Mouse (Mus musculus): ENCODE data around the gene Fchsd2. TPM values are rescaled to one million over a fixed set of nuclear protein-coding genes. Genes with fewer than 3 reads are reported as not detected.

Fchsd2 gene
- polyA plus RNA-seq, 1 experiment from 2014 or later, result 37.6 TPM

GRCm38 (mm10) chr7:101282721-101283120 lies 190.1 kb downstream of the Fchsd2 start:
- H3K27ac ChIP-seq (replicated peaks), result no peak overlapping the region
- H3K9me3 ChIP-seq, result no peaks in the 10 kb centered on the region
- no peaks in the 10 kb centered on the region for H3K4me1 ChIP-seq
- no peak overlapping the region for H3K4me2 ChIP-seq (replicated peaks)
- WGBS, result 91% methylated on average over 3 of the region's 3 CpGs
- no peak for ATAC-seq (ENCODE audit: low FRiP score, low read depth)
- no peak overlapping the region for H3K4me3 ChIP-seq
- no peak overlapping the region for H3K9ac ChIP-seq (replicated peaks)
- no peaks in the 10 kb centered on the region for H3K27me3 ChIP-seq
- peaks cover 69% of the 10 kb centered on the region for H3K36me3 ChIP-seq

GRCm38 (mm10) chr7:101284504-101284903 lies 191.8 kb downstream of the Fchsd2 start:
- H3K4me3 ChIP-seq, result no peak overlapping the region
- no peak overlapping the region for H3K4me2 ChIP-seq (replicated peaks)
- no peak overlapping the region for H3K9ac ChIP-seq (replicated peaks)
- no peak for ATAC-seq (ENCODE audit: low FRiP score, low read depth)
- no peaks in the 10 kb centered on the region for H3K27me3 ChIP-seq
- H3K27ac ChIP-seq (replicated peaks), result no peak overlapping the region
- WGBS, result 94% methylated on average over 1 of the region's 1 CpGs
- no peaks in the 10 kb centered on the region for H3K9me3 ChIP-seq
- no peaks in the 10 kb centered on the region for H3K4me1 ChIP-seq
- peaks cover 57% of the 10 kb centered on the region for H3K36me3 ChIP-seq

GRCm38 (mm10) chr7:101286891-101287290 lies 194.2 kb downstream of the Fchsd2 start:
- H3K27ac ChIP-seq (replicated peaks), result no peak overlapping the region
- H3K4me2 ChIP-seq (replicated peaks), result no peak overlapping the region
- no peaks in the 10 kb centered on the region for H3K9me3 ChIP-seq
- no peak overlapping the region for H3K4me3 ChIP-seq
- H3K4me1 ChIP-seq, result no peaks in the 10 kb centered on the region
- H3K9ac ChIP-seq (replicated peaks), result no peak overlapping the region
- no peak for ATAC-seq (ENCODE audit: low FRiP score, low read depth)
- WGBS, result 80% methylated on average over 4 of the region's 4 CpGs
- H3K27me3 ChIP-seq, result no peaks in the 10 kb centered on the region
- peaks cover 56% of the 10 kb centered on the region for H3K36me3 ChIP-seq

- 92% methylated on average over 2 of the region's 2 CpGs for WGBS
- ATAC-seq (ENCODE audit: low FRiP score, low read depth), result no peak
- Histone ChIP-seq H3K9ac (replicated peaks) (no peak overlapping the region), H3K4me3 (no peak overlapping the region), H3K36me3 (peaks cover 46% of the 10 kb centered on the region), H3K4me2 (replicated peaks) (no peak overlapping the region), H3K4me1 (no peaks in the 10 kb centered on the region), H3K27me3 (no peaks in the 10 kb centered on the region), H3K9me3 (no peaks in the 10 kb centered on the region), H3K27ac (replicated peaks) (no peak overlapping the region)
Observed at GRCm38 (mm10) chr7:101287820-101288219, 195.2 kb downstream of the Fchsd2 start.

GRCm38 (mm10) chr7:101288436-101288835 lies 195.8 kb downstream of the Fchsd2 start:
- ATAC-seq (ENCODE audit: low FRiP score, low read depth), result no peak
- 38% methylated on average over 4 of the region's 4 CpGs for WGBS
- Histone ChIP-seq H3K9me3 (no peaks in the 10 kb centered on the region), H3K9ac (replicated peaks) (no peak overlapping the region), H3K4me1 (no peaks in the 10 kb centered on the region), H3K27me3 (no peaks in the 10 kb centered on the region), H3K36me3 (peaks cover 40% of the 10 kb centered on the region), H3K4me2 (replicated peaks) (no peak overlapping the region), H3K27ac (replicated peaks) (no peak overlapping the region), H3K4me3 (no peak overlapping the region)

GRCm38 (mm10) chr7:101290401-101290800 lies 197.7 kb downstream of the Fchsd2 start:
- ATAC-seq (ENCODE audit: low FRiP score, low read depth), result no peak
- H3K4me3 ChIP-seq, result no peak overlapping the region
- no peak overlapping the region for H3K9ac ChIP-seq (replicated peaks)
- H3K9me3 ChIP-seq, result no peaks in the 10 kb centered on the region
- WGBS, result 95% methylated on average over 10 of the region's 10 CpGs
- H3K4me2 ChIP-seq (replicated peaks), result no peak overlapping the region
- H3K27me3 ChIP-seq, result no peaks in the 10 kb centered on the region
- no peak overlapping the region for H3K27ac ChIP-seq (replicated peaks)
- H3K4me1 ChIP-seq, result no peaks in the 10 kb centered on the region
- peaks cover 27% of the 10 kb centered on the region; the same call in 1 of the 2 replicates for H3K36me3 ChIP-seq

GRCm38 (mm10) chr7:101291211-101291610 lies 198.5 kb downstream of the Fchsd2 start:
- Histone ChIP-seq H3K36me3 (peaks cover 19% of the 10 kb centered on the region; the same call in 1 of the 2 replicates), H3K4me2 (replicated peaks) (no peak overlapping the region), H3K27me3 (no peaks in the 10 kb centered on the region), H3K4me3 (no peak overlapping the region), H3K4me1 (peaks cover 1% of the 10 kb centered on the region; the same call in 1 of the 2 replicates), H3K27ac (replicated peaks) (no peak overlapping the region), H3K9ac (replicated peaks) (no peak overlapping the region), H3K9me3 (no peaks in the 10 kb centered on the region)
- WGBS, result 91% methylated on average over 5 of the region's 5 CpGs
- ATAC-seq (ENCODE audit: low FRiP score, low read depth), result no peak

- 88% methylated on average over 8 of the region's 8 CpGs for WGBS
- ATAC-seq (ENCODE audit: low FRiP score, low read depth), result no peak
- no peaks in the 10 kb centered on the region for H3K27me3 ChIP-seq
Observed at GRCm38 (mm10) chr7:101291641-101292040, 199.0 kb downstream of the Fchsd2 start.

GRCm38 (mm10) chr7:101292086-101292485 lies 199.4 kb downstream of the Fchsd2 start:
- Histone ChIP-seq H3K4me3 (no peak overlapping the region), H3K9me3 (no peaks in the 10 kb centered on the region), H3K27ac (replicated peaks) (no peak overlapping the region), H3K4me1 (peaks cover 10% of the 10 kb centered on the region), H3K4me2 (replicated peaks) (no peak overlapping the region), H3K9ac (replicated peaks) (no peak overlapping the region), H3K27me3 (peaks cover 3% of the 10 kb centered on the region; the same call in 1 of the 2 replicates), H3K36me3 (peaks cover 15% of the 10 kb centered on the region; the same call in 1 of the 2 replicates)
- 84% methylated on average over 4 of the region's 4 CpGs for WGBS
- ATAC-seq (ENCODE audit: low FRiP score, low read depth), result no peak

More at GRCm38 (mm10) chr7:101291641-101292040, 199.0 kb downstream of the Fchsd2 start:
- no peaks in the 10 kb centered on the region for H3K9me3 ChIP-seq
- H3K36me3 ChIP-seq, result peaks cover 15% of the 10 kb centered on the region; the same call in 1 of the 2 replicates
- no peak overlapping the region for H3K4me2 ChIP-seq (replicated peaks)
- peaks cover 5% of the 10 kb centered on the region; the same call in 1 of the 2 replicates for H3K4me1 ChIP-seq
- no peak overlapping the region for H3K4me3 ChIP-seq
- no peak overlapping the region for H3K27ac ChIP-seq (replicated peaks)
- H3K9ac ChIP-seq (replicated peaks), result no peak overlapping the region

- H3K27me3 ChIP-seq, result peaks cover 9% of the 10 kb centered on the region
- no peak overlapping the region for H3K4me3 ChIP-seq
- H3K4me1 ChIP-seq, result peaks cover 11% of the 10 kb centered on the region
- H3K36me3 ChIP-seq, result peaks cover 15% of the 10 kb centered on the region; the same call in 1 of the 2 replicates
- no peaks in the 10 kb centered on the region for H3K9me3 ChIP-seq
- H3K27ac ChIP-seq (replicated peaks), result no peak overlapping the region
- WGBS, result 93% methylated on average over 1 of the region's 1 CpGs
- H3K4me2 ChIP-seq (replicated peaks), result no peak overlapping the region
- H3K9ac ChIP-seq (replicated peaks), result no peak overlapping the region
- ATAC-seq (ENCODE audit: low FRiP score, low read depth), result no peak
Observed at GRCm38 (mm10) chr7:101292696-101293095, 200.0 kb downstream of the Fchsd2 start.

- H3K4me2 ChIP-seq (replicated peaks), result no peak overlapping the region
- H3K4me3 ChIP-seq, result no peak overlapping the region
- no peak for ATAC-seq (ENCODE audit: low FRiP score, low read depth)
- no peak overlapping the region for H3K9ac ChIP-seq (replicated peaks)
- peaks cover 15% of the 10 kb centered on the region; the same call in 1 of the 2 replicates for H3K36me3 ChIP-seq
- peaks cover 13% of the 10 kb centered on the region for H3K27me3 ChIP-seq
- no peaks in the 10 kb centered on the region for H3K9me3 ChIP-seq
- WGBS, result 58% methylated on average over 4 of the region's 4 CpGs
- no peak overlapping the region for H3K27ac ChIP-seq (replicated peaks)
- H3K4me1 ChIP-seq, result peaks cover 11% of the 10 kb centered on the region
Observed at GRCm38 (mm10) chr7:101293138-101293537, 200.5 kb downstream of the Fchsd2 start.

- H3K4me3 ChIP-seq, result no peak overlapping the region
- H3K27me3 ChIP-seq, result peaks cover 17% of the 10 kb centered on the region
- ATAC-seq (ENCODE audit: low FRiP score, low read depth), result no peak
- WGBS, result 59% methylated on average over 4 of the region's 4 CpGs
- no peak overlapping the region for H3K27ac ChIP-seq (replicated peaks)
- no peak overlapping the region for H3K9ac ChIP-seq (replicated peaks)
- peaks cover 15% of the 10 kb centered on the region; the same call in 1 of the 2 replicates for H3K36me3 ChIP-seq
- H3K4me2 ChIP-seq (replicated peaks), result no peak overlapping the region
- peaks cover 11% of the 10 kb centered on the region for H3K4me1 ChIP-seq
- no peaks in the 10 kb centered on the region for H3K9me3 ChIP-seq
Observed at GRCm38 (mm10) chr7:101293611-101294010, 200.9 kb downstream of the Fchsd2 start.

GRCm38 (mm10) chr7:101295438-101295837 lies 202.8 kb downstream of the Fchsd2 start:
- Histone ChIP-seq H3K27ac (replicated peaks) (no peak overlapping the region), H3K4me2 (replicated peaks) (no peak overlapping the region), H3K9me3 (no peaks in the 10 kb centered on the region), H3K4me1 (peaks cover 11% of the 10 kb centered on the region), H3K9ac (replicated peaks) (no peak overlapping the region), H3K4me3 (no peak overlapping the region), H3K27me3 (peaks cover 30% of the 10 kb centered on the region), H3K36me3 (peaks cover 1% of the 10 kb centered on the region; the same call in 1 of the 2 replicates)
- WGBS, result 48% methylated on average over 1 of the region's 1 CpGs
- ATAC-seq (ENCODE audit: low FRiP score, low read depth), result no peak
